Mouse (Mus musculus): ENCODE results near the gene Hykk.

The Hykk gene

DNA sequence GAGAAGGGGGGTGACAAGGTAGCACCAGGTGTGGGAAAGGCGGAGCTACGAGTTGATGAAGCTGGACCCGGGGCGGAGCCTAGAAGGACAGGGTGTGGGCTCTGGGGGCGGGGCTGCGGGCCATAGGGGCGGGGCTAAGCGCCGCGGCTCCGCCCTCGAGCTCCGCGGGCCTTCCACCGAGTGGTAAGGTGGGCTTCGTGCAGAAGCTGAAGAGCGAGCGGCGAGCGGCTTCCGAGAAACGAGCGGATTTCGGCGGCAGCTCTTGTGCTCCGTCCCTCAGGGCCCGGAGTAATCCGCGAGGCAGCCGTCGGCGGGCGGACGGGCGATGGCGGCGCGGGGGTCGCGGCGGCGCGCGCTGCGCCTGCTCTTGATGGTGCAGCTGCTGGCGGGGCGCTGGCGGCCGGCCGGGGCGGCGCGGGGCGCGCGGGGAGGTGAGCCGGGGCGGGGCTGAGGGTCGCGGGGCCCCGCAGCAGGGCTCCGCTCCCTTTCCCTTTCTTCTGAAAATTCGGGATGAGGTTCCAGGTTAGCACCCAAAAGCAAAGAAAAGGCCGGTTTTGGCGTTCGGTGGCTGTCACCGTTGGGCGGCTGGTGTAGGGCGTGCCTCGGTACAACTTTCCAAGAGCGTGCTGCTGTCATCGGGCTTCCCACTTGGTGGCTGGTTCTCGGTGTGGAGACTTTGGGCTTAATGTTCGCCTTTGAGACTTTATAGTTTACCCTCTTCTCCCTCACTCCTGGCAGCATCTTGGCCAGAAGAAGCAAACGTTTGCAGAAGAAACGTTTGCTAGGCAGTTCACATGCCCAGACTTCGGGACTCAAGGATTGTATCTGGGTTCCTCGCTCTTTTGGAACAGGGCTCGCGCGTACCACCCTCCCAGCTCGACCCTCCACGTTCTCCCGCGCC lies 64.5 kb downstream of the Hykk start:
- peak; percentile 12 for DNase-seq

DNA sequence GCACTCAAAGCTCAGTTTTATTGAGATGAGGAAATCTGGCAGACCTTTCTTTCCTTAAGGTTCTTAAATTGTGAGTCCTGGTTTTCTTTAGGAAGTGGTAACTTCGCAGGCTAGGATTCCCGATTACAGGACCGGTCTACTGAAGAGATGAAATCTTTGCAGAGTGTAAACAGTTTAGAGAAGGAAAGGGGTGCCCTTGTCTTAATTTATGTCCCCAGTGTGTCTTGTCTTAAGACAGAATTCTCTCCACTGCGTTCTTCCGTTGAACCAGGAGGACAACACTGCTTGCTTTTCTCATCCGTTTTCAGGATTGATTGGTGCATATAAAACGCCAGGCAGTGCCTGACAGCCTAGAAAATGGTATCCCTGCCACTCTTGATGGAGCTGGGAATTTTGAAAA lies 65.3 kb downstream of the Hykk start:
- no peak for DNase-seq

GRCm38 (mm10) chr9:54990362-54990761 lies 73.3 kb downstream of the Hykk start:
- no peak for DNase-seq

- DNase-seq: no peak
Measured at GRCm38 (mm10) chr9:54994381-54994780, 77.3 kb downstream of the Hykk start.

DNA sequence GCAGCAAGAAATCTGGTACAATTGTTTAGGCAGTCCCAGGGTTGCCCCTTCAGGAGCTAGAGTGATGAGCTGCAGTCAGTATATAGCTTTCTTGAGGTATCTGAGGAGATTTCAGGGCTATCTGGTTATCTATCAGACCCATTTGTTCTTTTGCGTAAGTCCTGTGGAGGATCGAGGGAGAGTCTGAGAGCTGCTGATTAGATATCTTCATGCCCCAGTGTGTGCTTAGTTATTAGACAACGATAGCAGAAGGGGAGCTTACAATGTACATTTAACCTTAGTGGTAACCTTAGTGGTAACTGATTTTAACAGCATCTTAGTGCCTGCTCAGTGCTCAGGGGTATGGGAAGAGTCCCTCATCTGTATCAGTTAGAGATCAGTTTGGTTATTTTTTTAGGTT lies 78.6 kb downstream of the Hykk start:
- no peak for DNase-seq
